Mouse (Mus musculus): ENCODE data around the gene Stt3b.

DNA sequence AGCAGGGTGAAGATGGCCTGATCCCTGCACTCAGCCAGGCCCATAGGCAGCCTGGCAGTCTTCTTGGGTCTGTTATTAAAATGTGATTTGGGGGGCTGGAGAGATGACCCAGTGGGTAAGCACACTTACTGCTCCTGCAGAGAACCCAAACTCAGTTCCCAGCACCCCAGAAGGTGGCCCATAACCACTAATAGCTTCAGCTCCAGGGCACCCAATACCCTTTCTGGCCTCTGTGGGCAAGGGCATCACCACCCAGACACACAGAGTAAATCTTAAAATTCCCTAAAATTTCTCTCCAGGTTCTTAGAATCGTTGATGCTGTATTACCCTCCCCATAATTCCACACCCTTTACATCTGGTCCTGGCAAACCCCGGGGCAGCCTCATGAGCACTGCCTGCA, 75.7 kb downstream of the Stt3b start:
- TF ChIP-seq CTCF (IDR thresholded peaks at IDR 0.05; ENCODE audit: low read depth, low read length): no peak
- no peak for TF ChIP-seq GATA1 (IDR thresholded peaks at IDR 0.05; ENCODE audit: borderline replicate concordance, low read length)
- TF ChIP-seq POLR2AphosphoS5 (IDR thresholded peaks at IDR 0.05; ENCODE audit: insufficient replicate concordance, low read depth, low read length): no peak
- TF ChIP-seq TAL1 (conservative IDR thresholded peaks at IDR 0.05; ENCODE audit: low read depth, low read length): no peak
- no peak for TF ChIP-seq GATA2 (IDR thresholded peaks at IDR 0.05; ENCODE audit: borderline replicate concordance, low read depth, low read length)

All from G1E (cell line).